Mouse (Mus musculus) kidney, postnatal 4 days (tissue): ENCODE results near the gene Fam20a.
A peak's percentile ranks its signal among the peaks of the same experiment; 100 is the strongest.
"Not testable (repeated sequence)": the region's sequence is repeated elsewhere in the genome, so short reads cannot be mapped to it uniquely, and the experiment has no call there.

Experiments used
- DNase-seq, 2 experiments: peaks; one replicate each; pipeline ENCODE4 v3.0.0; 2021; ENCODE audit warnings: mixed read lengths in 2 of 2

The Fam20a gene

DNA sequence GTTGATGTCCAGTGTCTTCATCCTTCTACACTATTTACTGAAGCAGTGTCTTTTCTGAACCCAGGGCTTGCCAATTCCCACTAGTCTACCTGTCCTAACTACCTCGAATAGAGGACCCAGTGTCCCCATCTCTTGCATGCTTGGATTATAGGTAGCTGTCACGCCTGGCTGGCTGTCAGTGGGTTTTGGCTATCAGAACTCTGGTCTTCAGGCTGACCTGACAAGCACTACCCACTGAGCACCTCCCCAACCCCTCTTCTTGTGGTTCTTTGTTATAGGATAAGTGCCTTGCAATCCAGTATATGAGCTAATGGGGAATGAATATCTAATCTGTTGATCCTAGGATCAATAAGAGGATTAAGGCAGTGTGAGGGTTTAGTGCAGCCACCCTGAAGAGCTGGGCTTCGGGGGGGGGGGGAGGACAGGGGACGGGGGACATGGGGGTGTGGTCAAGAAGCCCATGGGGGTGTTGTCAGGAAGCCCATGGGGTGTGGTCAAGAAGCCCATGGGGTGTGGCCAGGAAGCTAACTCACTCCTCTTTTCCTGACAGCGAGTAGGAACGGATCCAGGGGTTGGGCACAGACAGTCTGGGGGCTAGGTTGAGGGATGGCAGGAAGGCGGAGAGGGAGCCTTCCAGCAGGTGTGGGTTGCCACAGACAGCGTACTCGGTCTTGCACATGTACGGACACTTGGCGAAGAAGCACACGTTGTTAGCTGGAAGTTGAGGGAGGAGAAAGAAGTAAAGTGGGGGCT, 45.3 kb downstream of the Fam20a start:
- DNase-seq: no peak

DNA sequence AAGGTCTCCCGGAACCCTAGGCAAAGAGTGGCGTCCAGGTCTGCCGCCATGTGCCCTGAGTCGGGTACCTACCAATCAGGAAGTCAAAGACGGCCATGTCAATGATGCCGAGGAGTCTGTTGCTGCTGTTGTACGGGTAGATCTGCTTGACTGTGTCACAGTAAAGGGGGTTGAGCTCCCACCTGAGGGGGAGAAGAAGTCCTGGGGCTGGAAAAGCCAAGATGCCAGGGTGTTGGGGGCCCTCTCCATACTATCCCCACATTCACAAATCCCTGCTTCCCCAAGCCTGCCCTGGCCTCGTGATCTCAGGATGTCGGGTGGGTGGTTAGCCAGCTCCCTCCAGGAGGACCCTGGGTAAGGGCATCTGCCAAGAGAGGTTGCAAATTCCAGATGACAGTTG, 46.3 kb downstream of the Fam20a start:
- DNase-seq: no peak

DNA sequence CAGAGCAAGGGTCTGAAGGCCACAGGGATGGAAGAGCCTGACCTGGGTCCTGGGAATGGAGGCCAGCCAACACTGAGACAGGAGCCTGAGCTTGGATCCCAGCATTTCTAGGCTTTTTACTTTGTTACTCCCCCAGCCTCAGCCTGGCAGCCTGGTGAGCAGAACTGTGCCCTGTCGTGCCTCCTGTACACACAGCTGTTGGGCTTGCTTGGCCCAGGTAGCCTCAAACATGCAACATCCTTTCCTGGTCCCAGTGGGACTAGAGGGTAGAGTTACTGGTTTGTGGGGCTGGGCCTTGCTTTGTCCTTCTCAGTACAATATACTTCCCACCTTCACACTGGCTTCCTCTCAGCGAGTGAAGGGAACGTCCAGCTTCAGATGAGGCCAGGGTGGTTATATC, 46.9 kb downstream of the Fam20a start:
- no peak for DNase-seq

DNA sequence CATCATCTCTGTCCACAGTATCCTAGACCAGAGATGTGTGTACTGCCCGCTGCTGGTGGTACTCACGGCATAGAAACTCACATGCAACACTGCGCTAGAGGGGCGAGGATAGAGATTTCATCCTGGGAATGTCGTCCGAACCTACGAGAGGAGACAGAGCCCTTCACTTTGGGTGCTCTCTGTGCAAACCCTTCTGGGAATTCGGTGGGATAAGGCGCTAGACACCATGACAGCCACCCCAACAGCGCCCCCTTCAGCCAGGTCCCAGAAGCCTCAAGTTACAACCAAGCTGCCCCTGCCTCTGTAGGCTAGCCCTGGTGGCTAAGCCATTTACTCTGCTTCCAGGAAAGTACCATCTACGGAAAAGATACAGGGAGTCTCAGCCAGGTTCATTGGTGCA, 47.5 kb downstream of the Fam20a start:
- DNase-seq: no peak

DNA sequence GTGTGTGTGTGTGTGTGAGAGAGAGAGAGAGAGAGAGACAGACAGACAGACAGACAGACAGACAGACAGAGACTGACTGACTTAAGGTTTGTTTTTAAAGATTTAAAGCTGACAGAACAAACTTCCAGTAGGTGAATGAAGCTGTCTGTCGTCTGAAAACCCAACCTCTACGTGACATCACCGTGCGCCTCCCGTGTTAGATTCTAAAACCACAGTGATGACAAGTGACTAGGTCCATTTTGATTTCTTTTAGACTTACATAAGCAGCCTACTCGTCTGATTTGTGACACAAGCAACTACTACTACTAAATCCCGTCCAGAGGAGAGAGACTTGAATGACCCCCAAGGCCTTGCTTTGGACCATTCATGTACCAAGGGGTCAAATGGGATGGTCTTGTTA, 48.3 kb downstream of the Fam20a start:
- no peak for DNase-seq

DNA sequence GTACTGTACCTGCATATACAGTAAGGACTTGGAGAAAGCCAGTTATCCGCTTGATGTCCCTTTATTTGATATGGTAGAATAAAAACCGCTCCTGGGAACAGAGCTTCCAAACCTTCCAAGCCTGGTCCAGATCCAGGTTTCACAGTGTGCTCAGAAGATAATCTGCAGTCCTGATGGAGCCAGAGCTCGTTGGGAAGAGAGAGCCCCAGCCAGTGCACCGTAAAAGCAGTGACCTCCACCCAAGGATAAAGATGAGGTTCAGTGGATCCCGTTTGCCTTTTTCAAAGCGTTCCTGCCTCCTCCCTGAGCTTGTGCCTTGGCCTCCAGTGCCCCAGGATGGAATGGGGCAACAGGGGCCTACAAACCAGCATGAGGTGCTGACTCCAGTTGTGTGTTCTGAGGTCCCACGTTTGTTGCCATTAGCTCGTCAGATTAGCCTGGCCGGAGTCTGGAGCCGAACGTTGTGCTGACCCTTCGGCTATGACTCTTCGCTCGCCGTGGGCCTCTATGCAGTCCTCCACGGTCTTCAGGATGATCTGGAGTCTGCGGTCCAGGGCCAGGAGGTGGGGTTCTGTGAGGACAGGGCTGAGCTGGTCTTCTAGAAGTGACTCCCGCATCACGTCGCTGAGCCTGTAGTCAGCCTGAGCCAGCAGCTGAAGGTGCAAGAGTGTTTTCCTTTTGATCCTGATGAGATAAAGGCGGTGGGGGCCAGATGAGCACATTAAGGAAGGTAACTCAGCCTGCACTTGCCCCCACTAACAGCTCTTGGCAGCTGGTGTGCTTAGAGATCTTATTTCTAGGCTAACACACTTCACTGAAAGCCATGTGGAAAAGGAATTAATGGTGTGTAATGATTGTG, 49.0 kb downstream of the Fam20a start:
- peak in 1 of 2 experiments; percentile 11 for DNase-seq

DNA sequence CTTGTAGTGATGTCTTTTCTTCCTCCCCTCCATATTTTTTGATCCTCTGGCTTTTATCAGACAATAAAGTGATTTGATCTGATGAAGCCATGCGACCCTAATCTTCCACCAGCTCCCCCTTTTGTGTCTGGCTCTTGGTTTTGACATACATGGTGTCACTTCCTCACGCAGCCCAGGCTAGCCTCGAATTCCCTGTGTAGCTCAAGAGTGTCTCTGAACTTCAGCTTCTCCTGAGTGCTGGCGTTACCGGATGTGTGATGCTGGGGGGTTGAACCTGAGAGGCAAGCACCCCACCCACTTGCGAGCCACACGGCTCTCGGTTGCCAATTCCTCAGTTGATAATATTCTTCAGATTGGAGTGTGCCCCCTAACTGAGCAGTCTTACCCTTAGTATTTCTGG, 49.7 kb downstream of the Fam20a start:
- no peak for DNase-seq

DNA sequence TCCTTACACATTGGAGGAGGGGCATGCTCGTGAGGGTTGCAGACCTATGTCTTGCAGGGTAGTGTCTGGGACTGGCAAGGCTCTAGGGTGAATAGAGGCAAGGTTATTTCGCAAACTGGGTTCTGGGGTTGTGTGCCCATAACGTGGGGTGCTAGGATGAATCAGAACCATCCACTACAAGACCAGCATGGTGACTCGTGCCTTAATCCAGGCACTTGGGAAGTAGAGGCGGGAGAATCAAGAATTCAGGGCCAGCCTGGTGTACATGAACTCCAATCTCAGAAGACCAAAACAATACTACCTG, 50.1 kb downstream of the Fam20a start:
- no peak for DNase-seq

DNA sequence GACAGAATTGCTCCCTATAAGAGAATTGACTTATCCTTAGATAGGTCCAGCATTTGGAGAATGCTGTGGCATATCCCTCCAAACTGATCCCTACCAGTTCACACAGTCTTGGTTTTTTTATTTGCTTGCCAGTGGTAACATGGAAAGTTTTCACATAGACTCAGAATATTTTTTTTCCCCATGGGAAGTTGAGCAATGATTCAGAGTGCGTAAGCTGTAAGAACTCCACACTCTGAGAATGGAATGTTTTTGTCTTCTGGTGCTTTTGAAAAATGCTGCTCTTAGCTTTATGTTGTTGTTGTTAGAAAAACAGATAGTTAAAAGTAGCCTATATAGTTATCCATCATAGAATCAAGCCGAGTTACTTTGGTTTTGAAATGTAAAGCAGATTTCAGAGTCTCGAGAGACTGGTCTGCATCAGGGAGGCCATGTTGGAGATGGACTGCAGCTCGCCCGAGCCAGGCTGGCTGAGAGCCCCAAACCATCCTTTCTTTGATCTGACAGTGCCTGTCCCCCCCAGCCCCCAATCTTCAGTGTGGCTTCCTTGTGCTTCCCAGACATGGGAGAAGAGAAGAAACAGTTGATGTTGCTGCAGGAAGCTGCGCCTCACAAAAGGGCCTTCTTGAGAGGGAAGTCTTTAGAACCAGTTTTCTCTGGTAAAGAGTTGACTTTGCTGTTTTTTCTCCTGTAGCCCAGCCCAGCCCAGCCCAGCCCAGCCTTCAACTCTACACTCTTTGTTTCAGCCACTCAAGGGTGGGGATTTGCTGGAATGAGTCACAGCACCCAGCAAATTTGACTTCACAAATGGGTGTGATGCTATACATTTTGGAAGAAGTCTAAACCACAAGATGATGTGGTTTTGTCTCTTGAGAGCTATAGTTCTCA, 50.7 kb downstream of the Fam20a start:
- DNase-seq: peak; percentile 13 to 31

DNA sequence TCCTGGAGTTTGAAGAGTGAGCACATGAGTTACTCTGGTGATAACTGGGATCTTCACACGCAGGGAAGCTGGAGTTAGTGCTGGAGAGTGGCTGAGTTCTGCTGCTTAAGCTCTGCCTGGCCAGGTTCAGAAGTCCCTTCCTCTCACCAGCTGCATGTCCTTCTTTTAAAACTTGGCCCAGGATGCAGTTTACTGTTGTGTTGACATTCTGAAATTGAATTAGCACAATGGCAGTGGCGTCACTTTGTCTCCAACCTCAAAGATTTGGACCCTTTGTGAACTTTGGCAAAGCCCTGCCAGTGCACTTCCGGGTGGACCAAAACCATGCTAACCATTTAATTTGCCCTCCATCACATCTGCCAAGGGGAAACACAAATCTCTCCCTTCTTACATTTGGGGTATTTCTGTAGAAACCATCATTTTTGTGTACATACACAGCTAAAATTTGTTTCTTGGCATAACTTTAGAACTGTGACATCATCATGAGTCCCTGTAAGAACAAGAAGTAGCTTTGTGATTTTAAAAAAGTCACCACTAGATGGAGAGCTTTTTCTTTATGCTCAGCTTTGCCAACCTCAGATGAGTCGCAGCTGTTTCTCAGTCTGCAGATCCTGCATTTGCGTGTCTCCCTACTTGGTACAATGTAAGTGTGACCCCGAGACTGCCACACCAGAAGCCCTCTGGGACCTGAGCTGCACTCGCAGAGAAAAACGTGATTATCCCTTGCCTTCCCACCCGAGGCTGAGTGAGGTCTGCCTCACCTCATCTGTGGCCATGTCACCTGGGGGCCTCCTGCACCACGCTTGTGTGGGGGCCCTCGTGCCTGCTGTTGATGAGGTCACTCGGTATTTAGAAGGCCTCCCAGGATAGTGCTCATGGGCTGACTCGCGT, 51.8 kb downstream of the Fam20a start:
- DNase-seq: peak; percentile 43 to 61

DNA sequence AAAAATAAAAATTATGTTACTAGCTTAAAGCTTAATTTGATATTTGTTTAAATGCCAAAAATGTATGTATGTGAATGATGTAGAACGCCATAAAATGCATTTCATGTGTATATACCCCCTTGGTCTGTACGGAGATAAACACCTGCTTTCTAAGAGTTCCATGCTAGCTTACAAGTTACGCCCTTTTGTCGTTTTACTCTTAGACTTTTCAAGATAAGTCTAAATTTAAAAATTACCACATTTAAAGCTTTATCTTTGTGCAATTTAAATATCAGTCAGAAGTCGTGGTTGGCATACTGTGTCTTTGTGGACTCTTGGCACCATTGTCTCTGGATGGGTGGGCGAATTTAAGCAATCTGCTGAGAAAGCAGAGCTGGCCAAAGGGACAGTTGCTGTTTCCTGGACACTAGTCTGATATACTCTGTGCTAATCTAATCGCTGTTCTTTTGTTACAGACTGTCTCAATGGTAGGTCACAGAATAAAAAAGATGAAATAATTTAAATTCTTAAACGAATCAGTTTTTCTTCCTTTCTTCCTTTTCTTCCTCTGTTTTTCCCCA, 52.9 kb downstream of the Fam20a start:
- no peak for DNase-seq

DNA sequence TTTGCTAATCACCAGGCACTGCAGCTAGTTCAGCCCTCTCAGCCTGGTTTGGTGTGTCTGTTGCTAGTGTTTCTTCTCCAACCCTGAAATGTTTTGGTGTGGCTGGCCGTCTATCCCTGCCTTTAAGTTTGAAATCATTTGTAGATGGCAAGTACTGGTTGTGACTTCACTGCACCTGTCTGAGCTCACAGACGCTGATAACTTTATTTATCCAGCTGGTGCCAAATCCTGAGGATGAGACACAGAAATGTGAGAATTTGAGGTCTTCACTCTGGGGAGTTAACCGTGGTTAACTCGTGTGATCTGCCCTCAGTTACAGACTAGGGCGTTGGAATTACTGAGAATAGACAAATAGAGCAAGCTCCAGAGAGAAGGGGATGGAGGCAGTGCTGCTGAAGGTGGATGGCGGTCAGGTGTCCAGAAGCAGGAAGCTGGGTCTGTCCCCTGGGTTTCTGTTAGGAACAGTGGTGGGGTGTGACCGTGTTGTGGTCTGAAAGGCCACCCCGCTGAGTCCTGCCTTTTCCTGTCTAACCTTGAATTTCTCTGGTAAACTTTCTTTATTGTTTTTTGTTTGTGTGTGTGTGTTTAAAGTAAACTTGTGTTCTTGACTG, 53.9 kb downstream of the Fam20a start:
- no peak for DNase-seq

DNA sequence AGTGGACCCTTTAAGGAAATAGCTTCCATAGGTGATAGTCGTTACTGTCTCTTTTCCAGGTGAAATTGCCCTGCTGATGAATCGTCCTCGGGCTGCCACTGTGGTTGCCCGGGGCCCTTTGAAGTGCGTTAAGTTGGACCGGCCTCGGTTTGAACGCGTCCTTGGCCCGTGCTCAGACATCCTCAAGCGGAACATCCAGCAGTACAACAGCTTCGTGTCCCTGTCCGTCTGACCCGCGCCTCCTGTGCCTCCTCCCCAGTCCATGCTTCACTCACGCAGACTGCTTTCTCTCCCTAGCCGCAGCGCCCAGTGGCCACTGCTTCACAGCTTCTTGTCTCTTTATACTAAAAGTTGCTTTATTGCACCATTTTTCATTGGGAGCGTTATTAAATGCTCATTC, 54.7 kb downstream of the Fam20a start:
- DNase-seq: no peak

DNA sequence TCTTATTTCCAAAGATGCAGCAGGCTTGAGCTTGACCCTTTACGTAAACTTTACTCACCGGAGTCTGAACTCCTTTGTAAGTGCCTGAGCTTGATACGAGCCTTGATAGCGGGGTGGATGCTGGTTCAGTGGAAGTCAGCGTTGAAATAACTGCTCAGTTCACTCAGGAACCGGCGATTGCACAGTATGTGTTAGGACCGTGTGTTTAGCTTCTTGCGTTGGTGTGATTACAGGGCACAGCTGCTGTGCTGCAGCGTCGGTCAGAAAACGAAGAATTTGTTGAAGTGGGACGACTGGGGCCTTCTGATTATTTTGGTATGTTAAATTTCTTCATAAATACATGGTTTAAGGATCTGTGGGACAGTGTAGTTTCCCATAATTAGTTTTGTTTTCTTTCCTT, 55.7 kb downstream of the Fam20a start:
- DNase-seq: no peak

DNA sequence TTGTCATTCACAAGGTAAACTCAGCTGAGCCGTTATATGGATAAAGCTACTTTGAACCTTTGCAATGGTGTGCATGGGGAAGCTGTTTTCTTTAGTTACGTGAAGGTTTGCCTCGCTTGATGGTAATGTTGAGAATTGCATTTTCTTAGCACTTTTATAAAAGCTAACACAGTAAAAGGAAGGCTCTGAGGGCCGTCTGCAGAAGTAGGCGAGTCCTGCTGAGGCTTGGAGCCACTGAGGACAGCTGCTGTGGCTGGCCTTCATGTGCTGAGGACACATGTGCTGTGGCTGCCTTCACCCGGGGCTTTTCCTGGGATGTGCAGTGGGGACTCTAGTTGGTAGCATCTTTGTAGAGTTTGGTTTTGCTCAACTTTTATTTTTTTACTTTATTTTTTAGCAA, 56.7 kb downstream of the Fam20a start:
- no peak for DNase-seq

DNA sequence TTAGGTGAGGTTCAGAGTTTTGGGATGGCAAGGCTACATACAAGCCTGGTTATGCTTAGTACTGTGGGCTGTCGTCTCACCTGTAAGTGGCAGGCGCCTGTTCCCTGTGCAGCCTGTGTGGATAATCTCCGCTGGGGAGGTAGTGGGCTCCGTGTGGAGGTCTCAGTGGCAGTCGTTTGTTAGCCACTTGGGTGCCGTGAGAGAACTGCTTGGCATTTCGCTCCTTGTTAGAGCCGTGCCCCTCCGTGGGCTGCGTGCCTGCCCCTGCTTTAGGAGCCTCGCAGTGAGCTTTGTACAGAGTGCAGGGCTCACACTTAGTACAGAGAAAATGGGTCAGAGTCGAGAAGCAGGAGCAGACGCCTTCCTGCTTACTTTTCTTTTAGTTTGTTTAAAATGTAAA, 57.8 kb downstream of the Fam20a start:
- no peak for DNase-seq

DNA sequence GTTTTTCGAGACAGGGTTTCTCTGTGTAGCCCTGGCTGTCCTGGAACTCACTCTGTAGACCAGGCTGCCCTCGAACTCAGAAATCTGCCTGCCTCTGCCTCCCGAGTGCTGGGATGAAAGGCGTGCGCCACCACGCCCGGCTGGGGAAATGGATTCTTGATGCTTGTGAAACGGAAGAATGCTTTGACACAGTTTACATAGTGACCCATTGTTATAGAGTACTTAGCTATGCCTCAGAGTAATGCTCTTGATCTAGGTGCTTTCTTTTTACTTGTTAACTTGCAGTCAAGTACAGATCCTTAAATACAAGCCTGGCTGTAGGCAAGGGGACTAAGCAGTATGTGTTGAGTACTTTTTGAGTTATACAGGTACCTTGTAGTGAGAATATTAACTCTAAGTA, 61.6 kb downstream of the Fam20a start:
- not testable (repeated sequence) for DNase-seq

DNA sequence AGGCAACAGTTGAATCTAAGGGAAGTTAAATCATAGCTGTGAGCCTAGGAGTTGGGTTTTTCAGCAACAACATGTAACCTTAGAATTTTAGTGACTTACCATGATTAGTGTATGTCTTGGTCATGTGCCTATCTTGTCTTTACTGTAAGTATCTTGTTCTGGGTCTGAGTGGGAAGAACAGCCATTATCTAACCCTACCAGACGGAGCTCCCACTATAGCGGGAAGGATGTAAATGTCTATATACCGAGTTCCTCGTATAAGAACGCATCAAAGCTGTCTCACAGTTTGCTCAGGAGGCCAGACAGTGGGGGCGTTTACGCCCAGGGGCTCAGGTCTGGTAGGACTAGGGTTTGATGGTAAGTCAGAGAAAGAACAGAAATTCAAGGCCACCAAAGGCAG, 65.8 kb downstream of the Fam20a start:
- no peak for DNase-seq

DNA sequence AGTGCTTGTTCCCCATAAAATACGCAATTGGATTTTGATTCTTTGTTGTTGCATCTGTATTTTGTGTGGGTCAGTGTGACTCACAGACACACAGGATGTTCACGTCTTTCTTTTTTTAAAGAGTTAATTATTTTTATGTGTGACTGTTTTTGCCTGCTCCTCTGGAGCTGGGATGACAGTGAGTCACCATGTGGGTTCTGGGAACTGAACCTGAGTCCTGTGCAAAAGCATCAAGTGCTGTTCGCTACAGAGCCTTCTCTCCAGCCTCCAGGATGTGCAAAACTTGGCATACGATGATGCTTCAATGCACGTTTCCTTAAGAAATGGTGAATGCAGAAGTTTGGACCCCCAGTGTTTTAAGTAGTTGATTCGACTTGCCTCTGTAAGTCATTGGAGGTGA, 67.5 kb downstream of the Fam20a start:
- DNase-seq: no peak

DNA sequence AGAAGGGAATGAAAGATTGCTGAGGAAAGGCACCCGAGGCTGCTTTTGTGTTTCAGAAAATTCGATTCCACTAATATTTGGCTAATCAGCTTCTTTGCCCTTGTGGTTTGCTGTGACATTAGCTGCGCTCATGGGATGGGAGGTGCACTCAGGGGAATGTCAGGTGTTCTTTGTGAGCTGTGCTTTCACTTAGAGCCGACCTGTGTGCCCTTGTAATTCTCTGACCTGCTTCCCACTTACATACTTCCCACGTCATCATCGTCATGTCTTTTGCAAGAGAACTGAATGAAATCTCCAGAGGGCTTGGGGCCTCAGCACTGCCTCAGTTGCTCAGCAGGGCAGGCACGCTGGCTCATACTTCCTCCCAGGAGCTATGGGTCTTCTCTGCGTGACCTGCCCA, 68.9 kb downstream of the Fam20a start:
- no peak for DNase-seq

DNA sequence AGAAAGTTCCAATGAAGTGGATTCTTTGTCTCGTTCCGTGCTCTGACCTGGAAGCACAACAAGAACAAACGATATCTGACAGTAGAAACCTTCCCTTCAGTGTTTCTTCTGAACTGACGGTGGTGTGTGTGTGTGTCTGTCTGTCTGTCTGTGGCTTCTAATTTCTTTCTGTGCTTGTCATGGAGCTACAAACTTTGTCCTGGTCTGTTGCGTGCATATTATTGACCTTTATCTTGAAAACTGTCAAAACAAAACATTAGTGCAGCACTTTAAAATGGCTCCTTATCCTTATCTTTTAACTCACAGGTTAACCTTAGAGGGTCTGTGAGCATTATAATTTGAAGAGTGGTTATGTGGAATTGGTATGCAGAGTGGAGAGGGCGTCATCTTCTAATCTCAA, 69.6 kb downstream of the Fam20a start:
- no peak for DNase-seq

DNA sequence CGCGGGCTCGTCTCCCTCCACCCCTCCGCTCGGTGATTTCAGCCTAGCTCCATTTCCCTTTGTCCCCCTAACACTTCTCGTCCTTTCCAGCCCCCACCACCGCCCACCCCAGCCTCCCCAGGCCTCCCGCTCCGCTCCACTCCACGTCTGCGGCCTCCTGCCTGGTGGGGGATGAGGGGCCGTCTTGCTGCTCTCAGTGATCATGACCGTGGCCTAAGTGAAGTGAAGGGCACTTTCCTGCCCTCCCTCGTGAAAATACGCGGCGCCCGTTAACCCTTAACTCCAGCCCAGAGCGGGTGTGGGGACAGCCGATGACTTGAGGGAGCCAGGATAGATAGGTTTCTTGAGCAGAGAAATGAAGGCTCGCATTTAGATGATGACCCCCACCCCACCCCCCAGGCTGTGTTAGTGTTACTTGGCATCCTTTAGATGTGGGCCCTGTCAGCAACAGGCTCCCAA, 70.5 kb downstream of the Fam20a start:
- peak; percentile 48 to 70 for DNase-seq
